Mouse (Mus musculus) urinary bladder, postnatal 36 days (tissue): ENCODE measurements around the gene Nuak1.

ENCODE experiments used
- DNase-seq, 2 experiments: peaks; one replicate each; pipeline ENCODE4 v3.0.0; 2022; ENCODE audit warnings: low spot score in 2 of 2, mixed read lengths in 1 of 2

The Nuak1 gene

DNA sequence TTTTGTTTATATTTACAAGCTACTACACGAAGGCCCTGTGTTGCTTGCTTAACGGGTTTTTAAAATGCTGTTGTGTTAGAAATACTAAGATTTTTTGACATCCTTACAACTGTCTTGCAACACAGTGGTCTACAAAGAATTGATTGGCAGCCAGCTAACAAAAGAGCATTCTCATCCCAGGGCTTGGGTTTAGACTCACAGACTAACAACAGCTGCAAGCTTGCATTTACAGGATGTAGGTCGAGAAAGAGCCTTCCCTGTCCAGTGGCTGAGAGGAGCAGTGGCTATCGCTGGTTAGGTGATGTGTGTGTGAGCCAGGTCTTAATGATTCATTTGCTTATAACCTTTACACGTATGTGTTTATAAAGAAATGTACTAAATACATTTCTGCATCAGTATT is 94.7 kb downstream of the Nuak1 start:
- DNase-seq, result no peak

DNA sequence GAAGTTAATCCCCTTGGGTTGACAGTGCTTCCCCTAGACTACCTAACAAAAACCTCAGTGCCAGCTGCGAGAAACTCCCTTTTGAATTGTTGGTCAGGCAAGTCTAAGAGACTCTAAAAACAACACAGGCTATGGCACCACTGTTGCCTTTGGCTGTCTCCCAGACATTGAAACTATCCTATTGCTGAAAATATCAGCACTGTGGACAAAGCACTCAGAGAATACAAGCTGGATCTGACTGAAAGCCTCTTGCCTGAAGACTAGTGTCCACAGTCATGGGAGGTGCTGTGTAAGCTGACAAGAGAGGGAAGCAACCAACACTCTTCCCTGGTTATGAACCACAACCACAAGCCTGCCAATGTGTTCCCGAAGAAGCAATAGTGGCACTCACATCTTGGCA is 96.9 kb downstream of the Nuak1 start:
- DNase-seq, result no peak

DNA sequence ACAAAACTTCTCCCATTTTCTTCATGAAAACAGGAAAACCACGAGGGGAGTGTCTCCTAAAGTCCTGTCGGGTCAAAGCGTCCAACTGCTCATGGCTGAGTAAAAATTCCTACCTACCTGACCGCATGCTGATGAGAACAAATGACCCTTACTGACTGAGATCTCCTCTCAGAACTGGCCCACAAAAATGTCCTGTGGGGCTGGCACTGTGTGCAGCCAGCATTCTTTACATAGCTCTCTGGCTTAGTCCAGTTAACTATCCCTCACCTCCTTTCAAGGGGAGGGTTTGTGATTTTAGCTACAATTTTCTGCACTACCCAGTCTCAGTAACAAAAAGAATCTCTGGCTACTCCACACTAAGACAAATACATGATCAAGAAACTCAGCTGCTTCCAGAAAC is 100.9 kb downstream of the Nuak1 start:
- DNase-seq, result no peak

DNA sequence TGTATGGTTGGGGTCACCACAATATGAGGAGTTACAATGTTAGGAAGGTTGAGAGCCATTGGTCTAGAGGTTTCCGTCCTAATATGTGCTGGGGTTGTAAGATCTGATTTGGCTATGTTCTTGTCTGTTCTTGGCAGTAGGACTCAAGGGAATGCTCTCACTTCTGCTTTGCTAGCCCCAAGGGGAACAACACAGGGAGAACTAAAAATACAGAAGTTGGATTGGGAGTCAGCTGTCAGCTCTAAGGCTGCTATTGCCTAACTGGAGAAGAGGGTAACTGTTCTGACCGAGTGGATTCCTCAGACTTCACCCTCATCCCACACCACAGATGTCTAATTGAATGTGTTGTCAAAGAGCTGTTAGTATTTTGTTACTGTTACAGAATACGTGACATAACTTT is 101.6 kb downstream of the Nuak1 start:
- peak in 1 of 2 experiments; percentile 20 for DNase-seq

DNA sequence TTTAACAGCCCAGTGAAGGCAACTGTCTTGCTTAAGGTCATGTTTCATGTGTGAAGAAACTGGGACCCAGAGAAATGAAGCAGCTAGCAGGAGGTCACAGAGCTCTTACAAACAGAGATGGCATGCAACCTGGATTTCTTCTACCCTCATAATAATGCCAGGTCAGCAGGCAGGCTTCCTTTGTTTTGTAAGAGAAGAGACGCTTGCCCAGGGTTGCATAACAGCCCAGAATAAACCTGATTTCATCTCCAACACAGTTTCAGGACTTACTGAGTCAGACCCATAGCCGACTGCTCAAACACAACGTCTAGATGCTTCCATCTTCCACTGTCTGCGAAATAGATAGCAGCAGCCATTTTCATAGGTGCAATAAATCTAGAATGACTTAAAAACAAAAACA is 105.0 kb downstream of the Nuak1 start:
- peak in 1 of 2 experiments; percentile 27 for DNase-seq

DNA sequence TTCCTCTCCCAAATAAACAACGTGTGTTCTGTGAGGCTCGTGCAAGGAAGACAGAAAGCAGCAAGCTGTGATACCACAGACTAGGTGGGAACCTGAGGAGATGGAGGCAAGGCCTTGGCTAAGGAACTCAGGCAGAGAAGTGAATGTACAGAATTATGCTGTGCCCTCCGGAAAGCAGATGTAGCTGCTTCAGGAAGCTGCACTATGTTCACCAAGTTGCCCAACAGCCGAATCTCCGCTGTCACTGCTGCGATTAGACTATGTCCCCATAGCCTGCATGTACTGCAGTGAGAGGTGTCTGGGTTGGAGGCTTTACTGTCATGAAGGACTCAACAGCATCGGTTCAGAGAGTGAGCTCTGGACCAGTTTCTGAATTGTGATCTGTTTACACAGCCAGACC is 110.6 kb downstream of the Nuak1 start:
- no peak for DNase-seq

DNA sequence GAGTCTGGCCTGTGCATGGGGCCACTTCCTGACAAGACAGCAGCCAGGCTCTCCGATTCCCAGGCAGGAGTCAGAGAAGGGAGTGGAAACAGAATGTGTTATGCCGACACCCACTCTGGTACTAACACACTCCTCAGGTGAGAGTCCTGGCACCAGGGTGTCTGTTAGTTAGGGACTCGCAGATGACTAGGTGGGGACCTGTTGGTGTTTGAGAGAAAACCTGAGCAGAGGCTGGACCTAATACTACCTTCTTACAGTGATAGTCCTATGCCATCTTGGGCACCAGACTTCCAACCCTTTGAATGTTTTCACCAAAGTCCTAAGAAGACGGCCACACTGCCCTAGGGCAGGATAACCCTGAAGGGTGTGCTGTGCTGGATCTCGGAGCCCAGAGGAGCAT is 111.1 kb downstream of the Nuak1 start:
- DNase-seq, result no peak

DNA sequence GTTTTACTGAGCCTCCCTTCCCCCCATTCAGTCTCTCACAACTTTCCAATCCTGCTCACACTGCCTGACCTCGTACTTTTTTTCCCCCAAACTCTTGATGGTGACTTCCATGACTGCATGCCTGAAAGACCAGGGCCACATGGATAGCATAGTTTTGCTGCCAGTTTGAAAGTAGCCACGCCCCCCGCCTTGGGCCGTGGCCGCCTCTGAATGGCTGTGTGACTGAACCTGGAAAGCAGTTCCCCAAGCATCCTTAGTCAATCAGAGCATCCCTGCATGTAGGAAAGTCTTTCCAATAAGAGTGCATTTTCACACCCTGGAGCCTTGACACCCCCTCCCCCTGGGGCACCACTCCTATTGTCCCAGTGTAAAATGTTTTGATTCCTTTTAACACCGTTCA is 116.4 kb downstream of the Nuak1 start:
- no peak for DNase-seq
